Mouse (Mus musculus) heart, embryonic 11.5 days (tissue): ENCODE measurements at regions not wholly inside any gene's neighbourhood (a gene's known extent, or its start where the extent isn't known, plus 50 kb on each side); places are given as distances from the start of the nearest gene placed in this dataset.
"Not testable (repeated sequence)": the region's sequence is repeated elsewhere in the genome, so short reads cannot be mapped to it uniquely, and the experiment has no call there.

ENCODE experiments used
- ATAC-seq: fragments of 200-750 bp; cut with Nextera tagmentation; replicated peaks from 2 replicates; pipeline ENCODE4 v1.8.0; 2017; ENCODE audit warnings: moderate library complexity; ENCODE audit not compliant: insufficient number of reproducible peaks, low FRiP score, low TSS enrichment
- H3K27ac ChIP-seq: fragments of 300-500 bp; sonication (generic); 2 replicates; pipeline ENCODE4 v1.5.1; 2014; ENCODE audit warnings: mild to moderate bottlenecking, low read depth, low read length
- H3K27me3 ChIP-seq: fragments of 300-500 bp; sonication (generic); 2 replicates; pipeline ENCODE4 v1.6.1; 2014; ENCODE audit warnings: mild to moderate bottlenecking, low read length, mixed read lengths; ENCODE audit not compliant: control insufficient read depth, insufficient read depth
- H3K36me3 ChIP-seq: fragments of 300-500 bp; sonication (generic); 2 replicates; pipeline ENCODE4 v1.6.1; 2014; ENCODE audit warnings: mild to moderate bottlenecking, low read length, moderate library complexity, mixed read lengths; ENCODE audit not compliant: control insufficient read depth, insufficient read depth
- H3K4me1 ChIP-seq: fragments of 300-500 bp; sonication (generic); 2 replicates; pipeline ENCODE4 v1.6.1; 2014; ENCODE audit warnings: low read length; ENCODE audit not compliant: control insufficient read depth, insufficient read depth
- H3K4me2 ChIP-seq: fragments of 300-500 bp; sonication (generic); 2 replicates; pipeline ENCODE4 v1.6.1; 2014; ENCODE audit warnings: mild to moderate bottlenecking, moderate library complexity
- H3K4me3 ChIP-seq: fragments of 300-500 bp; sonication (generic); 2 replicates; pipeline ENCODE4 v1.5.1; 2014; ENCODE audit warnings: low read depth, low read length
- H3K9ac ChIP-seq: fragments of 300-500 bp; sonication (generic); 2 replicates; pipeline ENCODE4 v1.6.1; 2014; ENCODE audit warnings: mild to moderate bottlenecking, low read depth, low read length, moderate library complexity
- H3K9me3 ChIP-seq: fragments of 300-500 bp; sonication (generic); replicated peaks from 2 replicates; pipeline ENCODE4 v1.6.1; 2016; ENCODE audit warnings: low read length; ENCODE audit not compliant: control insufficient read depth
- WGBS: fragments of 180-500 bp; shearing (Covaris S2); extraction: QIAGEN DNeasy Blood & Tissue Kit; methylation state at CpG from one replicate; pipeline ENCODE4 v1.1.7; 2014; ENCODE audit not compliant: insufficient replicate concordance; 5-methylcytosine and 5-hydroxymethylcytosine counted together

- ATAC-seq = no peak
- Histone ChIP-seq H3K27ac (no peak overlapping the region), H3K36me3 (no peaks in the 10 kb centered on the region), H3K4me3 (no peak overlapping the region), H3K9ac (no peak overlapping the region), H3K9me3 (no peaks in the 10 kb centered on the region), H3K27me3 (no peaks in the 10 kb centered on the region), H3K4me1 (no peaks in the 10 kb centered on the region), H3K4me2 (no peak overlapping the region)
- 45% methylated on average over 1 of the region's 1 CpGs for WGBS
Observed at GRCm38 (mm10) chr10:103984287-103984956, 158.4 kb upstream of the Gm21293 start.

- Histone ChIP-seq H3K27me3 (no peaks in the 10 kb centered on the region), H3K9me3 (no peaks in the 10 kb centered on the region), H3K36me3 (no peaks in the 10 kb centered on the region), H3K4me1 (no peaks in the 10 kb centered on the region), H3K27ac (no peak overlapping the region), H3K4me2 (no peak overlapping the region), H3K4me3 (no peak overlapping the region), H3K9ac (no peak overlapping the region)
- no peak for ATAC-seq
Observed at GRCm38 (mm10) chr10:104019540-104019939, 123.2 kb upstream of the Gm21293 start.

- Histone ChIP-seq H3K4me1 (no peaks in the 10 kb centered on the region), H3K4me2 (no peak overlapping the region), H3K4me3 (no peak overlapping the region), H3K9ac (no peak overlapping the region), H3K27ac (no peak overlapping the region), H3K27me3 (no peaks in the 10 kb centered on the region), H3K36me3 (no peaks in the 10 kb centered on the region), H3K9me3 (no peaks in the 10 kb centered on the region)
- ATAC-seq = no peak
Observed at GRCm38 (mm10) chr10:104021593-104021992, 121.2 kb upstream of the Gm21293 start.

GRCm38 (mm10) chr10:104028162-104028561, 114.6 kb upstream of the Gm21293 start:
- no peaks in the 10 kb centered on the region for H3K27me3 ChIP-seq
- 38% methylated on average over 1 of the region's 1 CpGs for WGBS
- ATAC-seq = no peak

GRCm38 (mm10) chr10:104032771-104033170, 110.0 kb upstream of the Gm21293 start:
- H3K27me3 ChIP-seq = no peaks in the 10 kb centered on the region

More at GRCm38 (mm10) chr10:104028162-104028561, 114.6 kb upstream of the Gm21293 start:
- Histone ChIP-seq H3K4me3 (no peak overlapping the region), H3K36me3 (no peaks in the 10 kb centered on the region), H3K27ac (no peak overlapping the region), H3K9me3 (no peaks in the 10 kb centered on the region), H3K4me2 (no peak overlapping the region), H3K9ac (no peak overlapping the region), H3K4me1 (no peaks in the 10 kb centered on the region)

GRCm38 (mm10) chr10:104041729-104042386, 100.9 kb upstream of the Gm21293 start:
- H3K27me3 ChIP-seq, H3K4me3 ChIP-seq, H3K4me1 ChIP-seq, H3K36me3 ChIP-seq, H3K9me3 ChIP-seq, ATAC-seq, H3K4me2 ChIP-seq, H3K27ac ChIP-seq, H3K9ac ChIP-seq: not testable (repeated sequence)
- 58% methylated on average over 2 of the region's 2 CpGs for WGBS

More at GRCm38 (mm10) chr10:104032771-104033170, 110.0 kb upstream of the Gm21293 start:
- Histone ChIP-seq H3K27ac (no peak overlapping the region), H3K4me1 (no peaks in the 10 kb centered on the region), H3K4me2 (no peak overlapping the region), H3K36me3 (no peaks in the 10 kb centered on the region), H3K4me3 (no peak overlapping the region), H3K9ac (no peak overlapping the region), H3K9me3 (no peaks in the 10 kb centered on the region)
- ATAC-seq = no peak
- WGBS = 74% methylated on average over 3 of the region's 3 CpGs

GRCm38 (mm10) chr10:104042387-104042775, 100.4 kb upstream of the Gm21293 start:
- Histone ChIP-seq H3K9me3 (no peaks in the 10 kb centered on the region), H3K4me2 (no peak overlapping the region), H3K36me3 (no peaks in the 10 kb centered on the region), H3K4me1 (no peaks in the 10 kb centered on the region), H3K4me3 (no peak overlapping the region), H3K27me3 (no peaks in the 10 kb centered on the region), H3K9ac (no peak overlapping the region), H3K27ac (no peak overlapping the region)
- WGBS = 66% methylated on average over 1 of the region's 1 CpGs
- no peak for ATAC-seq

- H3K4me1 ChIP-seq = no peaks in the 10 kb centered on the region
- H3K27ac ChIP-seq = no peak overlapping the region
- no peaks in the 10 kb centered on the region for H3K27me3 ChIP-seq
- no peak overlapping the region for H3K4me3 ChIP-seq
- H3K9ac ChIP-seq = no peak overlapping the region
- no peaks in the 10 kb centered on the region for H3K9me3 ChIP-seq
- H3K4me2 ChIP-seq = no peak overlapping the region
- no peak for ATAC-seq
- no peaks in the 10 kb centered on the region for H3K36me3 ChIP-seq
- 76% methylated on average over 1 of the region's 1 CpGs for WGBS
Observed at GRCm38 (mm10) chr10:104043569-104043968, 99.2 kb upstream of the Gm21293 start.
